Mouse (Mus musculus): Measurements from ENCODE around the gene Wdr20. TPM values are rescaled to one million over a fixed set of nuclear protein-coding genes. Genes with fewer than 3 reads are reported as not detected.
A peak's percentile ranks its signal among the peaks of the same experiment; 100 is the strongest.

The Wdr20 gene
- total and polyA plus RNA-seq, 3 experiments: 18.8 to 25.8 TPM; not detected in 1

DNA sequence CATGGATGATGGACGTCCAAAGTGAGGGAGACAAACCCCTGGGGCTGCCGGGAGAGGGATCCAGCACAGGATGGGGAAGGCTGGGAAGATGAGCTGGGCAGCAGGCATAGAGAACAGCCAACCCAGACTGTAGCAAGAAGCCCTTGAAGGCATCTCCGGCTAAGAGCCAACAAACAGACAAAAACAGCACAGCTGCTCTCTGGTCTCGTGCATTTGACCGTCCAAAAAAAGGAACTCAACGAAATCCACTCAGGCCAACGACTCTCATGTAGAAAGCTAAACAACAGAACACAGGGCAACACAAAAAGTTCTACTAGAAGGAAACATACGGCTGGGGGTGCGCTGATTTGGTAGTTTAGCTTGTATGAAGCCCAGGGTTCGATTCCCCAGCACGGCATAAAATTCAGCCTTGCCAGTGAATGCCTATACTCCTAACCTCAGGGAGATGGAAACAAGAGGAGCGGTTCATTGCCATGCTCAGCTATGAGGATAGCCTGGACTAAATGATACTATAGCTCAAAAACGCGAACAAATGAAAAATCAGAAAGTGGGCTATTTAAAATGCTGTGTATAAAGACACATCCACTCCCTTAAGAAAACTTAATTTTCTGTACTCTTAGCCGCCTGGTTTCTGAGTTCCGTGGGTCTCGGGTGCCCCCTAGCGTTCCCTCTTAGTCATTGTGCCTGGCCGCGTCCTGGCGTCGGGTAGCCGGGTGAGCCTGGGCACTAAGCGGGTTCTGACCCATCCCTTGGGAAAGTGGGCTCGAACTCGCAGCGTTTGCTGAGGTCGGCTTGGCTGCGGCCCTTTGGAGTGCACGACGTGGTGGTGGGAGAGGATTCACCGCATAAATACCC, 105.7 kb downstream of the Wdr20 start:
- H3K27ac ChIP-seq (ENCODE audit: control insufficient read depth, low read depth, low read length): no peak overlapping the region; the same call in 1 of the 2 replicates
- peaks cover 0 to 12% of the 10 kb centered on the region in 2 experiments; a peak in 2 of 4 replicates for H3K4me1 ChIP-seq (ENCODE audit: control insufficient read depth in 1 of 2, insufficient read depth in 2 of 2, low read length in 2 of 2)
- H3K79me2 ChIP-seq (ENCODE audit: control insufficient read depth, insufficient read depth, low read length, poor library complexity): no peaks in the 10 kb centered on the region; the same call in 1 of the 2 replicates
- TF ChIP-seq E2F4 (IDR thresholded peaks at IDR 0.05; ENCODE audit: borderline replicate concordance, low read depth, low read length) (no peak), MAZ (IDR thresholded peaks at IDR 0.05; ENCODE audit: low read depth, low read length) (no peak), MYC (IDR thresholded peaks at IDR 0.05; ENCODE audit: low read depth, low read length) (0 out of 2 replicates have a peak, but pooled peaks have one; percentile 11), HCFC1 (IDR thresholded peaks at IDR 0.05; ENCODE audit: low read depth, low read length) (no peak), POLR2AphosphoS5 (IDR thresholded peaks at IDR 0.05; ENCODE audit: borderline replicate concordance, low read depth, low read length) (no peak), CTCF (IDR thresholded peaks at IDR 0.05 in 2 of 3, conservative IDR thresholded peaks at IDR 0.05 in 1 of 3; ENCODE audit: control insufficient read depth in 1 of 3, insufficient read depth in 1 of 3, low read depth in 2 of 3, low read length in 3 of 3, poor library complexity in 1 of 3, severe bottlenecking in 1 of 3) (peak; percentile 68 to 97 (median 93)), MAX (IDR thresholded peaks at IDR 0.05; ENCODE audit: low read length) (no peak), MXI1 (IDR thresholded peaks at IDR 0.05; ENCODE audit: low read depth, low read length) (peak; percentile 55), USF1 (IDR thresholded peaks at IDR 0.05; ENCODE audit: low read depth, low read length) (no peak), MEF2A (IDR thresholded peaks at IDR 0.05; ENCODE audit: extremely low read depth, insufficient replicate concordance, low read depth, low read length, poor library complexity, severe bottlenecking) (no peak), JUND (IDR thresholded peaks at IDR 0.05; ENCODE audit: low read depth, low read length) (no peak), POLR2A (IDR thresholded peaks at IDR 0.05; ENCODE audit: control insufficient read depth in 1 of 2, insufficient read depth in 1 of 2, low read depth in 1 of 2, low read length in 2 of 2, poor library complexity in 1 of 2) (no peak), ZC3H11A (IDR thresholded peaks at IDR 0.05; ENCODE audit: low read depth, low read length) (peak; percentile 70; the same call in 1 of the 2 replicates), TCF12 (IDR thresholded peaks at IDR 0.05; ENCODE audit: low read depth, low read length) (no peak), POLR2AphosphoS2 (IDR thresholded peaks at IDR 0.05; ENCODE audit: low read length) (no peak), MYB (IDR thresholded peaks at IDR 0.05; ENCODE audit: low read depth, low read length) (no peak), SMC3 (IDR thresholded peaks at IDR 0.05; ENCODE audit: low read depth, low read length) (peak; percentile 73), NELFE (IDR thresholded peaks at IDR 0.05; ENCODE audit: low read depth, low read length) (no peak), CHD1 (IDR thresholded peaks at IDR 0.05; ENCODE audit: low read depth, low read length) (no peak), MAFK (IDR thresholded peaks at IDR 0.05; ENCODE audit: borderline replicate concordance, low read depth, low read length) (no peak), UBTF (IDR thresholded peaks at IDR 0.05; ENCODE audit: borderline replicate concordance, insufficient read depth, low read depth, low read length) (no peak), ZMIZ1 (IDR thresholded peaks at IDR 0.05; ENCODE audit: low read depth, low read length) (no peak), CHD2 (IDR thresholded peaks at IDR 0.05; ENCODE audit: low read length) (no peak), TAL1 (IDR thresholded peaks at IDR 0.05; ENCODE audit: low read length) (no peak), BHLHE40 (IDR thresholded peaks at IDR 0.05; ENCODE audit: borderline replicate concordance, low read depth, low read length) (peak; percentile 73), NRF1 (IDR thresholded peaks at IDR 0.05; ENCODE audit: insufficient read depth, low read depth, low read length, poor library complexity, severe bottlenecking) (no peak), SIN3A (IDR thresholded peaks at IDR 0.05; ENCODE audit: low read length) (peak; percentile 84), ETS1 (IDR thresholded peaks at IDR 0.05; ENCODE audit: low read depth, low read length) (peak; percentile 23; the same call in 1 of the 2 replicates), GABPA (IDR thresholded peaks at IDR 0.05; ENCODE audit: low read depth, low read length) (no peak), ZNF384 (IDR thresholded peaks at IDR 0.05; ENCODE audit: low read depth, low read length) (peak; percentile 49), KAT2A (conservative IDR thresholded peaks at IDR 0.05; ENCODE audit: low read depth, low read length) (no peak), RCOR1 (IDR thresholded peaks at IDR 0.05; ENCODE audit: low read depth, low read length) (peak; percentile 23; the same call in 1 of the 2 replicates), ELF1 (IDR thresholded peaks at IDR 0.05; ENCODE audit: low read depth, low read length) (no peak), EP300 (IDR thresholded peaks at IDR 0.05; ENCODE audit: low read depth in 1 of 2, low read length in 2 of 2) (0 out of 4 replicates have a peak, but pooled peaks of 1 of the 2 experiments have one; percentile 18), ZKSCAN1 (IDR thresholded peaks at IDR 0.05; ENCODE audit: low read depth, low read length) (no peak)

More for the DNA sequence above, 105.7 kb downstream of the Wdr20 start:
- peak overlapping the region; percentile 65 for H3K9ac ChIP-seq (ENCODE audit: control insufficient read depth, low read depth, low read length, poor library complexity, severe bottlenecking)
- peak overlapping the region; percentile 47 to 85 for H3K4me3 ChIP-seq (ENCODE audit: control insufficient read depth in 1 of 2, insufficient read depth in 1 of 2, low read depth in 2 of 2, low read length in 2 of 2)
- DNase-seq (ENCODE audit: low read depth, low spot score): peak; percentile 90
- H3K9me3 ChIP-seq (replicated peaks; ENCODE audit: insufficient read depth, low read length): no peaks in the 10 kb centered on the region
- H3K36me3 ChIP-seq (ENCODE audit: control insufficient read depth in 1 of 2, insufficient read depth in 2 of 2, low read length in 2 of 2): peaks cover 0 to 6% of the 10 kb centered on the region in 2 experiments; a peak in 1 of 4 replicates
- H3K27me3 ChIP-seq (ENCODE audit: control insufficient read depth in 1 of 2, insufficient read depth in 2 of 2, low read length in 2 of 2): no peaks in the 10 kb centered on the region

Measured in MEL (cell line).